Mouse (Mus musculus) splenic B cell, adult 2 months (primary cell): ENCODE results near the gene Pds5a.

Source experiments
- DNase-seq: peaks from one replicate; pipeline ENCODE4 v3.0.0-alpha.2; 2011; ENCODE audit warnings: low read depth, low spot score
- H3K27me3 ChIP-seq: 2 replicates; pipeline ENCODE4 v1.6.1; 2012; ENCODE audit warnings: mild to moderate bottlenecking, low read length, moderate library complexity, mixed read lengths; ENCODE audit not compliant: control insufficient read depth, poor library complexity, insufficient read depth, severe bottlenecking
- H3K36me3 ChIP-seq: 2 replicates; pipeline ENCODE4 v1.6.1; 2012; ENCODE audit warnings: mild to moderate bottlenecking, low read length, moderate library complexity, mixed read lengths; ENCODE audit not compliant: control insufficient read depth, poor library complexity, insufficient read depth, severe bottlenecking

Gene Pds5a

GRCm38 (mm10) chr5:65661958-65662357 lies 36.1 kb downstream of the Pds5a start:
- H3K36me3 ChIP-seq = peaks cover 2% of the 10 kb centered on the region; the same call in 1 of the 2 replicates
- DNase-seq = no peak

GRCm38 (mm10) chr5:65653786-65654185 lies 44.3 kb downstream of the Pds5a start:
- DNase-seq = no peak
- H3K27me3 ChIP-seq = no peaks in the 10 kb centered on the region

More at GRCm38 (mm10) chr5:65661958-65662357, 36.1 kb downstream of the Pds5a start:
- H3K27me3 ChIP-seq = no peaks in the 10 kb centered on the region

GRCm38 (mm10) chr5:65638896-65639295 lies 59.2 kb downstream of the Pds5a start:
- no peak for DNase-seq
- H3K36me3 ChIP-seq = peaks cover 30% of the 10 kb centered on the region
- no peaks in the 10 kb centered on the region for H3K27me3 ChIP-seq

More at GRCm38 (mm10) chr5:65653786-65654185, 44.3 kb downstream of the Pds5a start:
- peaks cover 14% of the 10 kb centered on the region for H3K36me3 ChIP-seq

GRCm38 (mm10) chr5:65624340-65624739 lies 73.7 kb downstream of the Pds5a start:
- H3K36me3 ChIP-seq = peaks cover 11% of the 10 kb centered on the region; the same call in 1 of the 2 replicates
- H3K27me3 ChIP-seq = no peaks in the 10 kb centered on the region
- no peak for DNase-seq

- no peak for DNase-seq
- H3K27me3 ChIP-seq = no peaks in the 10 kb centered on the region
Observed at GRCm38 (mm10) chr5:65613152-65613924, 84.7 kb downstream of the Pds5a start.

GRCm38 (mm10) chr5:65610541-65610940 lies 87.5 kb downstream of the Pds5a start:
- H3K36me3 ChIP-seq = peaks cover 9% of the 10 kb centered on the region; the same call in 1 of the 2 replicates
- DNase-seq = no peak

More at GRCm38 (mm10) chr5:65613152-65613924, 84.7 kb downstream of the Pds5a start:
- H3K36me3 ChIP-seq = peaks cover 12% of the 10 kb centered on the region; the same call in 1 of the 2 replicates

GRCm38 (mm10) chr5:65609769-65610168 lies 88.3 kb downstream of the Pds5a start:
- Histone ChIP-seq H3K36me3 (peaks cover 3% of the 10 kb centered on the region; the same call in 1 of the 2 replicates), H3K27me3 (no peaks in the 10 kb centered on the region)
- DNase-seq = no peak

More at GRCm38 (mm10) chr5:65610541-65610940, 87.5 kb downstream of the Pds5a start:
- H3K27me3 ChIP-seq = no peaks in the 10 kb centered on the region

GRCm38 (mm10) chr5:65606820-65607219 lies 91.3 kb downstream of the Pds5a start:
- no peaks in the 10 kb centered on the region; the same call in 1 of the 2 replicates for H3K36me3 ChIP-seq
- DNase-seq = no peak

GRCm38 (mm10) chr5:65599681-65600080 lies 98.4 kb downstream of the Pds5a start:
- H3K36me3 ChIP-seq = peaks cover 2% of the 10 kb centered on the region
- H3K27me3 ChIP-seq = no peaks in the 10 kb centered on the region
- DNase-seq = no peak

More at GRCm38 (mm10) chr5:65606820-65607219, 91.3 kb downstream of the Pds5a start:
- H3K27me3 ChIP-seq = no peaks in the 10 kb centered on the region

- H3K36me3 ChIP-seq = peaks cover 9% of the 10 kb centered on the region
Observed at GRCm38 (mm10) chr5:65592421-65592820, 105.7 kb downstream of the Pds5a start.

GRCm38 (mm10) chr5:65590199-65590598 lies 107.9 kb downstream of the Pds5a start:
- DNase-seq = no peak
- peaks cover 9% of the 10 kb centered on the region for H3K36me3 ChIP-seq

More at GRCm38 (mm10) chr5:65592421-65592820, 105.7 kb downstream of the Pds5a start:
- no peaks in the 10 kb centered on the region for H3K27me3 ChIP-seq
- DNase-seq = no peak

GRCm38 (mm10) chr5:65586291-65586690 lies 111.8 kb downstream of the Pds5a start:
- no peak for DNase-seq
- Histone ChIP-seq H3K27me3 (no peaks in the 10 kb centered on the region), H3K36me3 (peaks cover 6% of the 10 kb centered on the region; the same call in 1 of the 2 replicates)

More at GRCm38 (mm10) chr5:65590199-65590598, 107.9 kb downstream of the Pds5a start:
- no peaks in the 10 kb centered on the region for H3K27me3 ChIP-seq

GRCm38 (mm10) chr5:65578545-65578944 lies 119.5 kb downstream of the Pds5a start:
- Histone ChIP-seq H3K27me3 (no peaks in the 10 kb centered on the region), H3K36me3 (no peaks in the 10 kb centered on the region)
- DNase-seq = no peak

GRCm38 (mm10) chr5:65575896-65576295 lies 122.2 kb downstream of the Pds5a start:
- no peak for DNase-seq
- Histone ChIP-seq H3K27me3 (no peaks in the 10 kb centered on the region), H3K36me3 (peaks cover 5% of the 10 kb centered on the region; the same call in 1 of the 2 replicates)

GRCm38 (mm10) chr5:65574876-65575275 lies 123.2 kb downstream of the Pds5a start:
- Histone ChIP-seq H3K36me3 (peaks cover 7% of the 10 kb centered on the region; the same call in 1 of the 2 replicates), H3K27me3 (no peaks in the 10 kb centered on the region)
- no peak for DNase-seq
